Mouse (Mus musculus) MEL (cell line): Measurements from ENCODE around the gene Hcn4. TPM values are rescaled to one million over a fixed set of nuclear protein-coding genes. Genes with fewer than 3 reads are reported as not detected.

Experiments
- DNase-seq: peaks from one replicate; pipeline ENCODE4 v3.0.0; 2011; ENCODE audit warnings: low read depth, low spot score
- H3K27ac ChIP-seq: 2 replicates; pipeline ENCODE4 v1.5.1; 2012; ENCODE audit warnings: low read depth, mild to moderate bottlenecking, control low read depth, low read length, moderate library complexity; ENCODE audit not compliant: control insufficient read depth
- H3K27me3 ChIP-seq, 2 experiments: fragments of 150-350 bp in 1 of 2; sonication (generic) in 1 of 2; 2 replicates each; pipeline ENCODE4 v1.6.1; 2012; ENCODE audit warnings: low read length in 2 of 2, mild to moderate bottlenecking in 2 of 2, improper control_type of control experiment in 1 of 2, moderate library complexity in 1 of 2; ENCODE audit not compliant: insufficient read depth in 2 of 2, control insufficient read depth in 1 of 2
- H3K36me3 ChIP-seq, 2 experiments: 2 replicates each; pipeline ENCODE4 v1.6.1; 2012 to 2014; ENCODE audit warnings: low read length in 2 of 2, improper control_type of control experiment in 1 of 2, inconsistent platforms in 1 of 2, mild to moderate bottlenecking in 1 of 2; ENCODE audit not compliant: insufficient read depth in 2 of 2, control insufficient read depth in 1 of 2
- H3K4me1 ChIP-seq, 2 experiments: fragments of 150-350 bp in 1 of 2; sonication (generic) in 1 of 2; 2 replicates each; pipeline ENCODE4 v1.6.1; 2012; ENCODE audit warnings: low read length in 2 of 2, improper control_type of control experiment in 1 of 2, mild to moderate bottlenecking in 1 of 2; ENCODE audit not compliant: insufficient read depth in 2 of 2, control insufficient read depth in 1 of 2
- H3K4me3 ChIP-seq, 2 experiments: fragments of 150-350 bp in 1 of 2; sonication (generic) in 1 of 2; 2 replicates each; pipeline ENCODE4 v1.5.1; 2012; ENCODE audit warnings: low read depth in 2 of 2, low read length in 2 of 2, mild to moderate bottlenecking in 2 of 2, moderate library complexity in 2 of 2, control low read depth in 1 of 2, improper control_type of control experiment in 1 of 2; ENCODE audit not compliant: control insufficient read depth in 1 of 2, insufficient read depth in 1 of 2
- H3K79me2 ChIP-seq: 2 replicates; pipeline ENCODE4 v1.6.1; 2012; ENCODE audit warnings: mild to moderate bottlenecking, low read length, moderate library complexity; ENCODE audit not compliant: control insufficient read depth, poor library complexity, insufficient read depth
- H3K9ac ChIP-seq: 2 replicates; pipeline ENCODE4 v1.6.1; 2012; ENCODE audit warnings: low read depth, mild to moderate bottlenecking, control low read depth, low read length, moderate library complexity; ENCODE audit not compliant: control insufficient read depth, poor library complexity, severe bottlenecking
- H3K9me3 ChIP-seq: fragments of 150-350 bp; sonication (generic); replicated peaks from 2 replicates; pipeline ENCODE4 v1.6.1; 2012; ENCODE audit warnings: mild to moderate bottlenecking, low read length, improper control_type of control experiment, moderate library complexity; ENCODE audit not compliant: insufficient read depth
- CHD1 ChIP-seq: IDR thresholded peaks from 2 replicates; pipeline ENCODE4 v1.6.1; 2012; ENCODE audit warnings: low read depth, mild to moderate bottlenecking, inconsistent platforms, low read length, improper control_type of control experiment
- CHD2 ChIP-seq: IDR thresholded peaks from 2 replicates; pipeline ENCODE4 v1.6.1; 2011; ENCODE audit warnings: low read length, improper control_type of control experiment
- CTCF ChIP-seq, 3 experiments: IDR thresholded peaks in 2 of 3; conservative IDR thresholded peaks in 1 of 3; 2 replicates each; pipeline ENCODE4 v1.5.1; 2011 to 2012; ENCODE audit warnings: low read length in 3 of 3, low read depth in 2 of 3, mild to moderate bottlenecking in 2 of 3, improper control_type of control experiment in 1 of 3, inconsistent platforms in 1 of 3, mixed read lengths in 1 of 3, moderate library complexity in 1 of 3; ENCODE audit not compliant: control insufficient read depth in 1 of 3, insufficient read depth in 1 of 3, poor library complexity in 1 of 3, severe bottlenecking in 1 of 3
- E2F4 ChIP-seq: IDR thresholded peaks from 2 replicates; pipeline ENCODE4 v1.6.1; 2011; ENCODE audit warnings: low read depth, low read length, improper control_type of control experiment, borderline replicate concordance
- ELF1 ChIP-seq: IDR thresholded peaks from 2 replicates; pipeline ENCODE4 v1.6.1; 2014; ENCODE audit warnings: low read depth, mild to moderate bottlenecking, inconsistent platforms, low read length, improper control_type of control experiment, moderate library complexity
- ETS1 ChIP-seq: IDR thresholded peaks from 2 replicates; pipeline ENCODE4 v1.6.1; 2012; ENCODE audit warnings: low read depth, mild to moderate bottlenecking, inconsistent platforms, low read length, improper control_type of control experiment, moderate library complexity
- GABPA ChIP-seq: IDR thresholded peaks from 2 replicates; pipeline ENCODE4 v1.6.1; 2012; ENCODE audit warnings: low read depth, mild to moderate bottlenecking, inconsistent platforms, low read length, improper control_type of control experiment, moderate library complexity
- GATA1 ChIP-seq: IDR thresholded peaks from 2 replicates; pipeline ENCODE4 v1.6.1; 2011; ENCODE audit warnings: low read depth, low read length, improper control_type of control experiment
- HCFC1 ChIP-seq: IDR thresholded peaks from 2 replicates; pipeline ENCODE4 v1.6.1; 2012; ENCODE audit warnings: low read depth, mild to moderate bottlenecking, inconsistent platforms, low read length, improper control_type of control experiment, moderate library complexity
- JUND ChIP-seq: IDR thresholded peaks from 2 replicates; pipeline ENCODE4 v1.6.1; 2011; ENCODE audit warnings: low read depth, mild to moderate bottlenecking, improper control_type of control experiment, low read length
- KAT2A ChIP-seq: conservative IDR thresholded peaks from 2 replicates; pipeline ENCODE4 v1.6.1; 2012; ENCODE audit warnings: low read depth, low read length, improper control_type of control experiment, inconsistent platforms
- MAX ChIP-seq: IDR thresholded peaks from 2 replicates; pipeline ENCODE4 v1.6.1; 2011; ENCODE audit warnings: low read length, improper control_type of control experiment
- MAZ ChIP-seq: IDR thresholded peaks from 2 replicates; pipeline ENCODE4 v1.6.1; 2012; ENCODE audit warnings: low read depth, mild to moderate bottlenecking, inconsistent platforms, low read length, improper control_type of control experiment
- MEF2A ChIP-seq: IDR thresholded peaks from 2 replicates; pipeline ENCODE4 v1.6.1; 2014; ENCODE audit warnings: low read depth, mild to moderate bottlenecking, inconsistent platforms, low read length, improper control_type of control experiment; ENCODE audit not compliant: poor library complexity, insufficient replicate concordance, severe bottlenecking; ENCODE audit errors: extremely low read depth
- NELFE ChIP-seq: IDR thresholded peaks from 2 replicates; pipeline ENCODE4 v1.6.1; 2011; ENCODE audit warnings: low read depth, low read length, improper control_type of control experiment
- NRF1 ChIP-seq: IDR thresholded peaks from 2 replicates; pipeline ENCODE4 v1.6.1; 2014; ENCODE audit warnings: low read depth, mild to moderate bottlenecking, inconsistent platforms, low read length, improper control_type of control experiment, moderate library complexity; ENCODE audit not compliant: poor library complexity, insufficient read depth, severe bottlenecking
- POLR2AphosphoS2 ChIP-seq: IDR thresholded peaks from 2 replicates; pipeline ENCODE4 v1.6.1; 2011; ENCODE audit warnings: low read length, improper control_type of control experiment
- RAD21 ChIP-seq: IDR thresholded peaks from 2 replicates; pipeline ENCODE4 v1.6.1; 2011; ENCODE audit warnings: mild to moderate bottlenecking, low read depth, low read length, improper control_type of control experiment
- SMC3 ChIP-seq: IDR thresholded peaks from 2 replicates; pipeline ENCODE4 v1.6.1; 2011; ENCODE audit warnings: low read depth, low read length, improper control_type of control experiment
- TAL1 ChIP-seq: IDR thresholded peaks from 2 replicates; pipeline ENCODE4 v1.6.1; 2012; ENCODE audit warnings: mild to moderate bottlenecking, inconsistent platforms, low read length, moderate library complexity, mixed read lengths
- TBP ChIP-seq: IDR thresholded peaks from 2 replicates; pipeline ENCODE4 v1.8.0; 2011; ENCODE audit warnings: low read depth, low read length, improper control_type of control experiment
- TCF12 ChIP-seq: IDR thresholded peaks from 2 replicates; pipeline ENCODE4 v1.6.1; 2014; ENCODE audit warnings: low read depth, mild to moderate bottlenecking, inconsistent platforms, low read length, improper control_type of control experiment, moderate library complexity
- UBTF ChIP-seq: IDR thresholded peaks from 2 replicates; pipeline ENCODE4 v1.6.1; 2012; ENCODE audit warnings: low read depth, mild to moderate bottlenecking, inconsistent platforms, low read length, improper control_type of control experiment, moderate library complexity, borderline replicate concordance; ENCODE audit not compliant: insufficient read depth
- USF1 ChIP-seq: IDR thresholded peaks from 2 replicates; pipeline ENCODE4 v1.6.1; 2014; ENCODE audit warnings: low read depth, mild to moderate bottlenecking, inconsistent platforms, low read length, improper control_type of control experiment, moderate library complexity
- USF2 ChIP-seq, 2 experiments: IDR thresholded peaks; 2 replicates each; pipeline ENCODE4 v1.6.1; 2011 to 2012; ENCODE audit warnings: improper control_type of control experiment in 2 of 2, low read length in 2 of 2, borderline replicate concordance in 1 of 2, inconsistent platforms in 1 of 2, low read depth in 1 of 2, mild to moderate bottlenecking in 1 of 2; ENCODE audit not compliant: insufficient read depth in 1 of 2
- ZC3H11A ChIP-seq: IDR thresholded peaks from 2 replicates; pipeline ENCODE4 v1.6.1; 2012; ENCODE audit warnings: low read depth, mild to moderate bottlenecking, inconsistent platforms, low read length, improper control_type of control experiment
- ZKSCAN1 ChIP-seq: IDR thresholded peaks from 2 replicates; pipeline ENCODE4 v1.6.1; 2012; ENCODE audit warnings: low read depth, mild to moderate bottlenecking, inconsistent platforms, low read length, improper control_type of control experiment, moderate library complexity
- polyA plus RNA-seq, 2 experiments: library from polyadenylated mRNA; stranded (reverse) in 1 of 2; unstranded in 1 of 2; fragments of >175 nt in 1 of 2; fragments of >200 nt in 1 of 2; gene quantifications; 2 replicates each; pipeline versions ENCODE4 v1.2.1 to v1.2.4; 2012; ENCODE audit warnings: low replicate concordance in 2 of 2, low read depth in 1 of 2; ENCODE audit not compliant: insufficient read length in 2 of 2, insufficient read depth in 1 of 2, missing spikeins in 1 of 2
- total RNA-seq: library from RNA; depleted of rRNA; stranded (reverse); fragments of 300-350 nt; gene quantifications from 2 replicates; pipeline ENCODE4 v1.2.3, GENCODE M21; 2012

The Hcn4 gene
- total and polyA plus RNA-seq, 3 experiments, result not detected

GRCm38 (mm10) chr9:58871141-58871540 lies 47.9 kb downstream of the Hcn4 start:
- Histone ChIP-seq H3K4me1 (no peaks in the 10 kb centered on the region), H3K79me2 (no peaks in the 10 kb centered on the region), H3K9ac (no peak overlapping the region), H3K4me3 (no peak overlapping the region), H3K27me3 (peaks cover 8 to 13% of the 10 kb centered on the region in 2 experiments), H3K27ac (no peak overlapping the region), H3K36me3 (no peaks in the 10 kb centered on the region), H3K9me3 (no peaks in the 10 kb centered on the region)
- no peak for DNase-seq
- TF ChIP-seq JUND (no peak), CHD2 (no peak), E2F4 (no peak), TAL1 (no peak), SMC3 (no peak), ELF1 (no peak), POLR2AphosphoS2 (no peak), GATA1 (no peak), TCF12 (no peak), TBP (no peak), MAZ (no peak), CHD1 (no peak), NRF1 (no peak), ZKSCAN1 (no peak)

- no peak overlapping the region for H3K27ac ChIP-seq
- H3K27me3 ChIP-seq, result peaks cover 8 to 12% of the 10 kb centered on the region in 2 experiments
- H3K36me3 ChIP-seq, result no peaks in the 10 kb centered on the region
- H3K4me1 ChIP-seq, result no peaks in the 10 kb centered on the region
- H3K79me2 ChIP-seq, result no peaks in the 10 kb centered on the region
- no peak overlapping the region for H3K9ac ChIP-seq
- peak; percentile 67 for DNase-seq
- H3K9me3 ChIP-seq, result no peaks in the 10 kb centered on the region
- TF ChIP-seq MAX, result no peak
- TF ChIP-seq CTCF (IDR thresholded peaks at IDR 0.05 in 2 of 3, conservative IDR thresholded peaks at IDR 0.05 in 1 of 3; ENCODE audit: control insufficient read depth in 1 of 3, insufficient read depth in 1 of 3, low read depth in 2 of 3, low read length in 3 of 3, poor library complexity in 1 of 3, severe bottlenecking in 1 of 3), result peak; percentile 74 to 83 (median 75)
- TF ChIP-seq SMC3, result peak; percentile 78
- peak; percentile 88 for TF ChIP-seq RAD21
- no peak for TF ChIP-seq TCF12
- peak; percentile 61 for TF ChIP-seq ZC3H11A
- TF ChIP-seq USF1, result no peak
- TF ChIP-seq MAZ, result no peak
- no peak for TF ChIP-seq JUND
- no peak for TF ChIP-seq UBTF
- no peak for TF ChIP-seq ZKSCAN1
- TF ChIP-seq GATA1, result no peak
- TF ChIP-seq E2F4, result no peak
- TF ChIP-seq KAT2A, result no peak
- no peak for TF ChIP-seq USF2 (IDR thresholded peaks at IDR 0.05; ENCODE audit: borderline replicate concordance in 1 of 2, insufficient read depth in 1 of 2, low read depth in 1 of 2, low read length in 2 of 2)
- no peak for TF ChIP-seq ETS1
- no peak for TF ChIP-seq NELFE
- no peak for TF ChIP-seq GABPA
- no peak for TF ChIP-seq HCFC1
- TF ChIP-seq MEF2A, result no peak
- H3K4me3 ChIP-seq, result no peak overlapping the region
These were observed 50.5 kb downstream of the Hcn4 start for GRCm38 (mm10) chr9:58873541-58874324.
